In genomic region chr6:31520486-31521215, GRCm38 (mm10) we compare ENCODE assay signal across 26 mouse cellular contexts. TPM values are rescaled to one million over a fixed set of nuclear protein-coding genes. Genes with fewer than 3 reads are reported as not detected.
DNase-seq lines count a peak whose midpoint lies in the region; ATAC-seq and TF ChIP-seq lines count a peak whose summit lies in the region.
"Had no signal": no experiment of that assay in that cellular context is flagged by ENCODE, and none has a peak within 500 bp of the region (broad histone marks: within the 10 kb centered on the region; RNA-seq: fewer than 3 reads in every experiment).

No protein-coding gene starts in this region.

- TF ChIP-seq CTCF in heart, adult 2 months (IDR thresholded peaks at IDR 0.05): no peak
- no peak for TF ChIP-seq CTCF in layer of hippocampus, adult 2 months (conservative IDR thresholded peaks at IDR 0.05)
- TF ChIP-seq CTCF in CH12.LX (conservative IDR thresholded peaks at IDR 0.05 in 1 of 2, IDR thresholded peaks at IDR 0.05 in 1 of 2; ENCODE audit: low read depth in 2 of 2, low read length in 2 of 2): no peak

- intact Hi-C loops in heart, adult 2 months (cut with DNase I): no loop called here

- no peak overlapping the region for H3K4me3 ChIP-seq in heart, adult 2 months
- H3K4me3 ChIP-seq in heart, embryonic 12.5 days: no peak overlapping the region
- no peak overlapping the region for H3K4me3 ChIP-seq in layer of hippocampus, adult 2 months
- H3K4me3 ChIP-seq in midbrain, embryonic 12.5 days: no peak overlapping the region
- no peak overlapping the region for H3K4me3 ChIP-seq in midbrain, embryonic 16.5 days (ENCODE audit: low read depth, low read length)
- H3K4me3 ChIP-seq in CH12.LX (replicated peaks in 1 of 3; ENCODE audit: low read depth in 2 of 3, low read length in 2 of 3, poor library complexity in 1 of 3): no peak overlapping the region
- H3K4me3 ChIP-seq: erythroblast, embryonic 14.5 days; intestine, embryonic 15.5 days; limb, embryonic 13.5 days; stomach, embryonic 15.5 days had no signal

- no peaks in the 10 kb centered on the region for H3K79me2 ChIP-seq in heart, adult 2 months (replicated peaks; ENCODE audit: control insufficient read depth, insufficient read depth, low read length)
- no peaks in the 10 kb centered on the region for H3K79me2 ChIP-seq in CH12.LX (replicated peaks; ENCODE audit: control insufficient read depth, extremely low read depth, insufficient read depth, poor library complexity, severe bottlenecking)

- dilution Hi-C loops in CH12.LX (cut with MboI; ENCODE audit: extremely low pct_ligation_motif_present, extremely low pct_unique_long_range_greater_than_20kb, low sequenced_read_pairs): no loop called here

- no peak for TF ChIP-seq POLR2A in heart, adult 2 months (IDR thresholded peaks at IDR 0.05; ENCODE audit: insufficient read depth, low read depth, low read length)
- no peak for TF ChIP-seq POLR2A in CH12.LX (IDR thresholded peaks at IDR 0.05; ENCODE audit: low read depth, low read length)

- H3K27me3 ChIP-seq in heart, adult 2 months (ENCODE audit: control insufficient read depth, insufficient read depth, low read length): no peaks in the 10 kb centered on the region
- H3K27me3 ChIP-seq in heart, embryonic 12.5 days (replicated peaks): no peaks in the 10 kb centered on the region
- no peaks in the 10 kb centered on the region for H3K27me3 ChIP-seq in midbrain, embryonic 12.5 days
- no peaks in the 10 kb centered on the region for H3K27me3 ChIP-seq in midbrain, embryonic 16.5 days (ENCODE audit: control insufficient read depth, insufficient read depth, low read depth, low read length)
- no peaks in the 10 kb centered on the region for H3K27me3 ChIP-seq in CH12.LX (replicated peaks)
- H3K27me3 ChIP-seq: intestine, embryonic 15.5 days; limb, embryonic 13.5 days; stomach, embryonic 15.5 days had no signal

- DNase-seq in heart, adult 2 months: no peak
- no peak for DNase-seq in layer of hippocampus, adult 2 months (ENCODE audit: low spot score in 2 of 2)
- DNase-seq in layer of hippocampus, adult 9-10 months (ENCODE audit: low spot score): no peak
- peak; percentile 24 for DNase-seq in CH12.LX (ENCODE audit: extremely low read depth)
- DNase-seq in testis, postnatal 14 days (ENCODE audit: low spot score): no peak
- DNase-seq: adrenal gland, adult 2 months; B cell, adult 2 months; cerebellum, adult 2 months; forebrain, postnatal 0 days; gastrocnemius, postnatal 10 days; kidney, adult 2 months; kidney, postnatal 36 days; layer of hippocampus, postnatal 36 days; lung, adult 2 months; lung, postnatal 14 days; right cerebral cortex, postnatal 25 days; thymus, postnatal 25 days had no signal

- no peak for ATAC-seq in heart, embryonic 12.5 days (ENCODE audit: insufficient number of reproducible peaks, low FRiP score)
- ATAC-seq in midbrain, embryonic 12.5 days (ENCODE audit: low FRiP score, low read depth): no peak
- ATAC-seq in midbrain, embryonic 16.5 days: no peak
- ATAC-seq: activated CD4-positive, CD25-positive, alpha-beta regulatory T cell, adult 4 months; forebrain, postnatal 0 days; intestine, embryonic 15.5 days had no signal

- H3K27ac ChIP-seq in heart, adult 2 months: peak overlapping the region; percentile 9; the same call in 1 of the 2 replicates
- no peak overlapping the region for H3K27ac ChIP-seq in heart, embryonic 12.5 days (ENCODE audit: poor library complexity, severe bottlenecking)
- peak overlapping the region; percentile 64; the same call in 1 of the 2 replicates for H3K27ac ChIP-seq in layer of hippocampus, adult 2 months
- 0 out of 2 replicates have a peak overlapping the region, but pooled peaks have one; percentile 20 for H3K27ac ChIP-seq in midbrain, embryonic 12.5 days (replicated peaks)
- no peak overlapping the region for H3K27ac ChIP-seq in midbrain, embryonic 16.5 days (ENCODE audit: low read length)
- H3K27ac ChIP-seq in CH12.LX (ENCODE audit: insufficient read depth, low read depth): no peak overlapping the region
- H3K27ac ChIP-seq: intestine, embryonic 15.5 days; limb, embryonic 13.5 days; stomach, embryonic 15.5 days had no signal

- peaks cover 16% of the 10 kb centered on the region for H3K4me1 ChIP-seq in heart, adult 2 months (ENCODE audit: control insufficient read depth, insufficient read depth, low read length)
- H3K4me1 ChIP-seq in heart, embryonic 12.5 days (replicated peaks): peaks cover 22% of the 10 kb centered on the region
- H3K4me1 ChIP-seq in midbrain, embryonic 12.5 days: 0 out of 2 replicates have a peak, but pooled peaks cover 11% of the 10 kb centered on the region
- peaks cover 14% of the 10 kb centered on the region for H3K4me1 ChIP-seq in midbrain, embryonic 16.5 days (ENCODE audit: control insufficient read depth, insufficient read depth, low read length)
- peaks cover 0 to 44% of the 10 kb centered on the region in 2 experiments; a peak in 2 of 4 replicates for H3K4me1 ChIP-seq in CH12.LX (ENCODE audit: control insufficient read depth in 1 of 2, insufficient read depth in 2 of 2)
- H3K4me1 ChIP-seq: intestine, embryonic 15.5 days had no signal

- TF ChIP-seq EP300 in heart, adult 2 months (IDR thresholded peaks at IDR 0.05; ENCODE audit: insufficient read depth, low read depth, low read length): no peak
- no peak for TF ChIP-seq EP300 in CH12.LX (IDR thresholded peaks at IDR 0.05; ENCODE audit: low read length)

- H3K36me3 ChIP-seq in heart, adult 2 months (ENCODE audit: control insufficient read depth, insufficient read depth, low read length): peaks cover 11% of the 10 kb centered on the region; the same call in 1 of the 2 replicates
- peaks cover 43% of the 10 kb centered on the region for H3K36me3 ChIP-seq in heart, embryonic 12.5 days
- peaks cover 39% of the 10 kb centered on the region for H3K36me3 ChIP-seq in midbrain, embryonic 12.5 days
- H3K36me3 ChIP-seq in midbrain, embryonic 16.5 days (ENCODE audit: control insufficient read depth, insufficient read depth, low read length): 0 out of 2 replicates have a peak, but pooled peaks cover 3% of the 10 kb centered on the region
- peaks cover 0 to 11% of the 10 kb centered on the region in 2 experiments for H3K36me3 ChIP-seq in CH12.LX (replicated peaks in 1 of 2; ENCODE audit: control insufficient read depth in 1 of 2, insufficient read depth in 1 of 2, low read length in 1 of 2)
- H3K36me3 ChIP-seq: intestine, embryonic 15.5 days; stomach, embryonic 15.5 days had no signal

- H3K9ac ChIP-seq in heart, adult 2 months (ENCODE audit: low read depth, low read length): no peak overlapping the region
- no peak overlapping the region for H3K9ac ChIP-seq in heart, embryonic 12.5 days
- no peak overlapping the region for H3K9ac ChIP-seq in midbrain, embryonic 12.5 days (replicated peaks)
- H3K9ac ChIP-seq in midbrain, embryonic 16.5 days (ENCODE audit: low read depth, low read length): no peak overlapping the region
- no peak overlapping the region for H3K9ac ChIP-seq in CH12.LX (ENCODE audit: insufficient read depth, low read depth)
- H3K9ac ChIP-seq: forebrain, postnatal 0 days; intestine, embryonic 15.5 days; limb, embryonic 13.5 days; stomach, embryonic 15.5 days had no signal

- no peak overlapping the region for H3K4me2 ChIP-seq in heart, embryonic 12.5 days
- H3K4me2 ChIP-seq in midbrain, embryonic 12.5 days (replicated peaks): no peak overlapping the region
- H3K4me2 ChIP-seq in midbrain, embryonic 16.5 days (ENCODE audit: low read length): no peak overlapping the region
- no peak overlapping the region for H3K4me2 ChIP-seq in CH12.LX (ENCODE audit: insufficient read depth, low read depth, poor library complexity, severe bottlenecking)
- H3K4me2 ChIP-seq: intestine, embryonic 15.5 days; limb, embryonic 13.5 days; liver, embryonic 11.5 days; stomach, embryonic 15.5 days had no signal

- TF ChIP-seq RAD21 in CH12.LX (IDR thresholded peaks at IDR 0.05; ENCODE audit: low read depth, low read length): no peak

- H3K9me3 ChIP-seq in heart, embryonic 12.5 days (replicated peaks): no peaks in the 10 kb centered on the region
- H3K9me3 ChIP-seq in midbrain, embryonic 12.5 days: no peaks in the 10 kb centered on the region
- H3K9me3 ChIP-seq in midbrain, embryonic 16.5 days (replicated peaks; ENCODE audit: control insufficient read depth, low read length, poor library complexity, severe bottlenecking): no peaks in the 10 kb centered on the region
- no peaks in the 10 kb centered on the region for H3K9me3 ChIP-seq in CH12.LX (replicated peaks; ENCODE audit: low read length)
- H3K9me3 ChIP-seq: intestine, embryonic 15.5 days; limb, embryonic 13.5 days; stomach, embryonic 15.5 days had no signal

- in situ Hi-C loops in CH12.LX (cut with MboI; ENCODE audit: low pct_ligation_motif_present, low pct_unique_long_range_greater_than_20kb, low sequenced_read_pairs): no loop called here

- WGBS in heart, adult 2 months: 60% methylated on average over 7 of the region's 7 CpGs
- WGBS in heart, embryonic 12.5 days: 74% methylated on average over 7 of the region's 7 CpGs
- WGBS in midbrain, embryonic 12.5 days: 77% methylated on average over 7 of the region's 7 CpGs
- WGBS in midbrain, embryonic 16.5 days: 73% methylated on average over 7 of the region's 7 CpGs

TF ChIP-seq in CH12.LX, 34 proteins besides CTCF, POLR2A, EP300 and RAD21:
- TF ChIP-seq IRF4 (IDR thresholded peaks at IDR 0.05; ENCODE audit: low read depth, low read length): no peak
- TF ChIP-seq BHLHE40 (IDR thresholded peaks at IDR 0.05; ENCODE audit: low read depth, low read length): peak; percentile 67

RNA-seq across cellular contexts. Expression of gene Podxl, which starts 43.1 kb away (rescaled TPM):
- 10 to 100 TPM; 71.6 to 90.9 TPM for total RNA-seq in heart, adult 2 months (2021)
- 53.8 and 99.2 TPM in 2 replicates for polyA plus RNA-seq in heart, adult 2 months (2012; rRNA removed)
- polyA plus RNA-seq in heart, embryonic 12.5 days (2016; fragmentation: Nextera tagmentation; extraction: Ambion mirVana): 27.9 and 29.2 TPM in 2 replicates
- total RNA-seq in layer of hippocampus, adult 2 months (2021): 10 to 100 TPM; 16.8 to 18.9 TPM
- 14.4 and 17.3 TPM in 2 replicates for polyA plus RNA-seq in midbrain, embryonic 12.5 days (2016; fragmentation: Nextera tagmentation; extraction: Ambion mirVana)
- 8.5 and 11.1 TPM in 2 replicates for polyA plus RNA-seq in midbrain, embryonic 16.5 days (2015; fragmentation: Nextera tagmentation; extraction: Ambion mirVana)
- total RNA-seq in CH12.LX (2012; rRNA removed) (0.04 TPM in 1 of 2 replicates, not detected in the other), CH12.LX (2014; rRNA removed) (not detected in 2 replicates)
- polyA plus RNA-seq in CH12.LX (2012; ENCODE audit: insufficient read length, low read depth): not detected in 2 replicates
- polyA plus RNA-seq: activated CD4-positive, CD25-positive, alpha-beta regulatory T cell, adult 4 months had no signal

Comparison
In these comparisons a context has a peak if more than half of its experiments do, and no peak if none do; other contexts are left out.
1. H3K27ac ChIP-seq: peak in heart, adult 2 months (single experiment), layer of hippocampus, adult 2 months (single experiment) and midbrain, embryonic 12.5 days (single experiment); none in heart, embryonic 12.5 days (single experiment), midbrain, embryonic 16.5 days (single experiment) and CH12.LX (single experiment).